Mouse (Mus musculus): Measurements from ENCODE around the gene Ptprt.

Ptprt gene

DNA sequence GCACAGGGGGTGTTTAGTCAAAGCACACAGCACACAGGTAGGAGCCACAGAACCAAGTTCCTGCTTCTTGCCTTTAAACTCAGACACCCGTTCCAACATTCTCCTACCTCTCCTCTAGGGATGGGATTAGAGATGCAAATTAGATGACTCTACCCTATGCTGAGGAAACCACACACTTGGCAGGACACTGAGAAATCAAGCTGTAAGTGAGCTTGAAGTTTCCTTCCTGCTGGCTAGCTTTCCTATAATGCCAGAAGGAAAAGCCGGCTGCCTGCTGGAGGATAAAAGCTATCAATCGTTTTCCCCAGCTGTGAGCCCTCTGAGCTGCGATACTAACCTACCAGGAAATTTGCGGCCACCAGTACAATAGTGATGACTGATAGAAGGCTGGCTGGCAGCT is 999.0 kb downstream of the Ptprt start:
- DNase-seq (ENCODE audit: low spot score), result no peak

DNA sequence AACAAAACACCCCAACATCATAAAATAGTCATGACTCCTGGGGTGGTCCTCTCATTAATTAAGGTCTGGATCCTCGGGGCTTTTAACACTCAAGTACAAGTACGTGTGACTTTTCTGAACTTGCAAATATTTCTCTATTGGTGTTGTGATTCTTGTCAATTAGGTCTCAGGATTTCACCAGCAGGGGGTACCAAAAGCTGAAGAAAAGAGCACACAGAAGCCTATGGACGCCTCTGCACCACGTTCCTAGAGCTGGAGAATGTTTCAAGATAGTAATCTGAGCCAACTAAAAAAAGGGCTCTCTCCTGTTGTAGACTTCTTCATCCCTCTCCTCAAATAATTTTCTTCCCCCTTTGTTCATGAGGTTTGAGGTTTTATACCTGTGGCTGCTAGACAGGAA is 1000.1 kb downstream of the Ptprt start:
- no peak for DNase-seq (ENCODE audit: low spot score)

DNA sequence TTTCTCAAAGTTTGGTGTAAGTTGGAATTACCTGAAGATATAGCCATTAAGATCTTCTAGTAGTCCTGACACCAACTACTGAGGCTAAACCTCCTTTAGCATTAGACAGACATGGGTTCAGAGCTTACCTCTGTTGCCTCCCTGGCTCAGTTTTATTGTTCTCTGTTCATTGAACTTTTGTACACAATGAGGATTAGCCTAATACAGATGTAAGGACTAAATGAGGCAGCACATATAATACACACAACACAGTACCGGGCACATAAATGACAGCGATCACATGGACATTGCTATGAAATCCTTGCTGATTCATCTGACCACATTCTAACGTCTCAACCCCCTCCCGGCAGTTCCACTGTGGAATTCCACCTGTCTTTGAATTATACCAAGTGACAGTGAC is 1003.9 kb downstream of the Ptprt start:
- DNase-seq (ENCODE audit: low spot score), result no peak

DNA sequence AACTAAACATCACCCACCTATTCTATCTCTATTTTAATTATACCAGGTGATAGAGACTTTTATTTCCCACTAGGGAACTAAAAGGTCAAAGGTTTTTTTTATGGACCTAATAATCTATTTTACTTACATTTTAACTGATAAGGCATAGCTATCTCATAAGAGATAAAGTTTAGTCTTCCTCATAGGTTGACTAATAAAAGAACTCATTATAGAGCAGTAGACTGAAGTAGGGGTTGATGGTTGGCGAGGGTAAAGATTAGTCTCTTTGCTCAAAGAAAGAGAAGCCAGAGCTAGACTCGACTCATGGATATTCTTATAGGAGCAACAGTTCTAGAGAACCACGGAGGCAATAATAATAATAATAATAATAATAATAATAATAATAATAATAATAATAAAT is 1004.3 kb downstream of the Ptprt start:
- DNase-seq (ENCODE audit: low spot score), result no peak

DNA sequence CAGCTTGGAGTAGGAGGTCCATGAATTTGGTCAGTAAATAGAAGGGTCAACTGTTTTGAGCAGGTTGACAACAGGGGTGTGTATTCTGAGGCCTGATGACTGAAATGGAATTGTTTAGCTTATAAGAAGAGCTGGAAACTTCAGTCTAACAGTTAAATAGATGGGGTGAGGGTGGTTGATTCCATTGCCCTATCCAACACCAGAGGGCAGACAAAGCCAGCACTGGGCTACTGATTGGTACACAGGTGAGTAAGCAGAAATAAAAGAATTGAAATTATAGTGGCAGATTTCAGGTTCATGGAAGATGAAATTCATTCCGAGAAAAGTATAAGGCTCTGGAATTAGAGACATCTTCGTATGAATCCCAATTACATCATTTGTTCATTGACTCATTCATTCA is 1020.1 kb downstream of the Ptprt start:
- DNase-seq (ENCODE audit: low spot score), result no peak

DNA sequence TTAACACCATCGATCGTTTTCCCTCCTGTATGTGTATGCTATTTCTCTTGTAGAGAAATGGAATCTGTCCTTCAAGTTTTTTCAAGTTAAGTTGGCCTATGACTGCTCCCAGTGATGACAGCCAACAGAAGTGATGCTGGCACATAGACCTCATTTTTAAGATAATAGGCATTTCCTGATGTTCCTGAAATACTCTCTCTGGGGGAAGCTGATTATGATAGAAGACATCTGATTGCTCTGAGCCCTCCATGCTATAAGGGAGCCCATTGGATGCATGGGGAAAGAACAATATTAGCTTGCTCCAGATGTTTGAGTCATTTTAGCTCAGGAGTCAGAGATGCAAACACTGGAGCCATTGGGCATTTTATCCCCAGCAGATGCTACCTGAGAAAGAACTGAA is 1026.9 kb downstream of the Ptprt start:
- DNase-seq (ENCODE audit: low spot score), result no peak

DNA sequence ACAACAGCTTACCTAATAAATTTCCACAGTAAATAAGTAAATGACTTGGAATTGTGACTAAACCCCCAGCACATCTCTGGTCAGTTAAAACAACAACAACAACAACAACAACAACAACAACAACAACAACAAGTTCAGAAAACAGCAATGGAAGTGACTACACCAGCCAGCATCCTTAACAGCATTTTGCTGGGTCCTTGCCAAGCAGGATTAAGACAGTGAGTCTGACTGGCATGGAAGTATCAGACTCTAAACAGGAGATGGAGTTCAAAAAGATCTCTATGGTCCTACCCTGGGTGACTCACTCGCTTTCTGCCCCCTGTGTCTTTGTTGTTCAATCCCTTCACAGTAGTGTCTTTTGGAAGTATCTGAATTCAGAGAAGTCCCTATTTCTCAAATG is 1035.1 kb downstream of the Ptprt start:
- no peak for DNase-seq (ENCODE audit: low spot score)

DNA sequence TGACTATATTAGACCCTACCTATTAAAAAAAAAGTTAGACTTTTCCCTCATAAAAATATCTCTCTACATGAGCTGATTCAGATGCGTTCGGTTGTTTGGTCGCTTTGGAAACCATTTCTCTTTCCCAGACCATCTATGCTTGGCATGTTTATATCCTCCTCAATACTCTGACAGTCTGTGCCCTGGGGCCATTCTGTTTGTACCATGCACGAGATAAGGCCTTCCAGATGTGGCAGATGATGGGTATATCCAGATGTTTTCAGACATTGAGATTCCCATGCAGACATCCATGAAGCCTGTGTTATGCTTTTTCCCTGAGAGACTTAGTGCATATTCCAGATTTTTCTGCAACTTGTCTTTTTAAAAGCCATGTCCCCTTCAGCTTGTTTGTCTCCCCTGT is 1052.5 kb downstream of the Ptprt start:
- no peak for DNase-seq (ENCODE audit: low spot score)

DNA sequence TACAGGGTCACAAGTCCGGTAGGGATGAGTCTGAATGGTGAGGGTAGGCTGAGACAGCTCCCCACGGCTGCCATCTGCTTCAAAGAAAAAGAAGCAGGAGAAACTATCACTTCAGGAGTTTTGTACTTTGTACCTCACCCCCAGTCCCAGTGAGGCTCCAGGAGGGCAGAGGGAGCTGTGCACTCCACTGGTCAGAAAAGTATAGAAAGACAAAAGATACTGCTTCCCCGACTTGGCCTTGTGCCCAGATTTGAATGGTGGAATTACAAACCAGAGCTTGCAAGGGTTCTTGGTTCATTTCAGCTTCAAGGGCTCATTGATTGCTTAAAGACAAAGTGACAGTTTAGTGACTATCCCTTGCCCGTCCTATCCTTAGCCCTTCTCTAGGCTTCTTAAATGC is 1053.6 kb downstream of the Ptprt start:
- DNase-seq (ENCODE audit: low spot score), result no peak

DNA sequence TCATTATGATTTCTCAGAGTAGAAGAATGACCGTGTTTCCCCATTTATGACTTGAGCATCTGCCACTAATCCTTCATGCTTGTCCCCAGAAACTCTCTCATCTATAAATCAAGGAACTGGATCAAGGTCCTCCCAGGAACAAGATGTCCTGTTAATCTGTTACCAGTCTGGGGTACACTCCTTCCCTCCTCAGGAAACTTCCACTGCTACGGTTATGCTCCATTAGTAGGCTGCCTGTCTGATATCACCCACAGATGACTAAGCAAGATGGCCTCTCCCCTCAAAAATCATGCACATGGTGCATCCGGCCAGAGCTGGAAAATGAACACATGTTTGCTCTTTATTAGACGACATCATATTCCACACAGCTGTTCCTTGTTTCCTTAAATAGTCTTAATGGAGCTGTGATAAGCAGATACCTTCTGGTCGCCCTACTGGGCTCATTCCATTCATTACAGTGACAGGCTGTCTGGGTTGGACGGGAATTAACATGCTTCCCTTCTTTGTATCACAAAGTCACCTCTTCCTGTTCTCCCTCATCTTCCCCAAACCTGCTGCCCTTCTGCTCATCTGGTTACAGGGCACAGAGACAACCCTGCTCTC is 1060.6 kb downstream of the Ptprt start:
- no peak for DNase-seq (ENCODE audit: low spot score)

DNA sequence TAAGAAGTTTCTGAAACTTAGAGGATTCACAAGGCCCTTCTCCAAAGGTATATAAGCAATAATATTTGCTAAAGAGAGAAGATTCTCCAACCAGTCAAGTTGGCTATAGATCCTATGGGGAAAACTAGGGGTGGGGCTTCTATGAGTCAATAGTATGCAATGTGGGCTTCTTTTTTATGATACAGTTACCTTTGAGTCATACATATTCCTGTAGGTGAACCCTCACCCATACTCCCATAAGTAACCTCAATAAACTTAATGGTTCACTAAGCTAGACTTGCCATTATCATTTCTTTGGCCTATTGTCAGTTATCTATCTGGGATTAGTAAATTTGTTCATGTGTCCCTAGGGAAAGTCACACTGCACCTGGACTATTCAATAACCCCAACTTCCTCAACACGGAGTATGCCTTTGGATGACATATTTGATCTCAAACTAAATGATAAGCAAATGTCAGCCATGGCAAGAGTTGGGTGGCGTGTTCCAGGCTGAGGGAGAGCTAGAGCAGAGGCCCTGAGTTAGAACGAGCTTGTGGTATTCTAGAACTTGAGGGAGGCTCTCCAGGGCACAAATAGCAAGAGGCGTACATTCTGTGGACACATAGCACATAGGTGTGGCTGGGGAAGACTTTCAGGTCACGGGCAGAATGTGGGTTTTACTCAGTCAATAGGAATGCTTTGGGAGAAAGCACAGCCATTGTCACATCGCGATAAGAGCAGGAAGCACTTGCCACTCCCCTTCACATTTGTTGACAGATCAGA is 1067.4 kb downstream of the Ptprt start:
- no peak for DNase-seq (ENCODE audit: low spot score)

DNA sequence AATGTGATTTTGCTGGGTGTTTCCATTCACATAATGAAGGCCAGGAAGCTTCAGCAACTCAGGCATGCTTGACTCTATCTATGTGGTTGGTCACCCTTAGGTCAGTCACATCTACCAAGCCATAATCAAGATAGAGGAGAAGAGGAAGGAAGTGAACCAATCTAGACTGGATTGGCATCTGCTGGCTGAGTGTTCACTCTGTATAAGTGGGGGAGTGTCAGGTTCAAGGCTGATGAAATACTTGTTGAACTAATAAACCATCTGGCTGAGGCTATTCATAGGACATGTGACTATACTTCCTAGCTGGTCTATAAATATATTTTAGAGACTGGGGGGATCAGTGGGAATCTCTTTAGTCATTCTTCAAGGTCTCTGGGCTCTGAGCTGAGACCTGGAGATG is 1086.5 kb downstream of the Ptprt start:
- DNase-seq (ENCODE audit: low spot score), result no peak

DNA sequence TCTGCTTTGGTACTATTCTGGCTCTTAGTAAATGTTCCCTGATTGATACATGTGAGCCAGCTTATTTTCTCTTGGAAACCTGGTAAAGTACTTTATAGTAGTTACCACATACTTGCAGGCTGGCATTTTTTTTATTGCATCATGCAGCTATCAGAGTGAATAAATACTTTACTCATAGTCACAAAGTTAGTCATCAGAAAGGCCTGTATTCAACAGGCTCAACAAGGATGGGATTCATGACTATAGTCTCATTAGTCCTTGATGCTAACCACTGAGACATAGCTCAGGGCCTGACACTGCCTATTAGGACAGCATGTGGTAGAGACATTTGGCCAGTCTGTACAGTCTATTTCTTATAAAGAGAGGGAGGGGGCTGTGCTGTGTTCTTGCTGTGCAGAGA is 1088.7 kb downstream of the Ptprt start:
- DNase-seq (ENCODE audit: low spot score), result no peak

DNA sequence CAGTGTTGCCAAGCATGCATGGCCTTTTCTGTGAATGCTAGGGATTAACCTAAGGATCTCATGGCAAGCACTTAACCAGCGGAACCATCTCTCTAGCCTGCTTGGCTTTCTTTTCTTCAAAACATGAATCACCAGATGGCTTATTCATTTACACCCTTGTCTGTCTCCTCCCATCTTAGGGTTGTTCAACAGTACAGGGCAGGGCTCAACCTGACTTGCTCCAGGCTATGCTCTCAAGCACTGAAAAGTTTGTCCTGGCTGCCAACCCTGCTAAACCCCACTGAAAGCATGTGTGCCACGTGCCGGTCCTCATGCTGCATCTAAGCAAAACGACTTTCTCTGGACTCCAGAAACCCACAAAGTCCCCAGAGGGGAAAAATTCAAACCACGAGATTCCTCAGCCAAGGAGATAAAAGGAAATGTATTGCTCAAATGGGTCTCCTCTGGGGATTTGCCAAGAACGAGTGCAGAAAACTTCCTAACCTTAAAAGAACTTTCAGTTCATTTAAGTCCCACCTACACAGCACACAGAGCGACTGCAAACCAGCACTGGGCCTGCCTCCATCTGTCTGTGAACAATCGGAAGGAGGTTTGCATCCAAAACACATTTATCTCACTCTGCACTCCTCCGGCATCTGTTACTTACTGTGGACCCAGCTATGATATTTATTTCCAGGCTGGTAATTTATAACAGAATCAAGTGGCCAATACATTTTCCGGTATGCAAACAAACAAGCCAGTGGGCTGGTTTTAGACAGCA is 1090.5 kb downstream of the Ptprt start:
- no peak for DNase-seq (ENCODE audit: low spot score)

DNA sequence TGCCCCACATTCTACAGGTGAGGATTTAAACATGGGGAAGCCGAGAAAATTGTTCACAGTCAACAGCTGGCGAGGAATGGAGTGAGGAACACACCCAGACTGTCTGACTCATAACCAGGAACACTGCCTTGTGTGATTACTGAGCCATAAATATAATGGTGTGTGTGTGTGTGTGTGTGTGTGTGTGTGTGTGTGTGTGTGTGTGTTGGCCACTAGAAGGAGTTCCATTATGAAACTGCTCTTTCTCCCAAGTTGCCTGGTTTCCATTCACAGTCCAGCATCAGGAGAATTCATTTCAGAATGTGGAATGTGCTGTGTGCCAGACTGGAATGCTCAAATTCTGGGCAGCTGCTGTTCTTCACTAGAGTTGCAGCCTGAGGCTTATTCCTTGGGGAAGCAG is 1099.4 kb downstream of the Ptprt start:
- peak; percentile 5 for DNase-seq (ENCODE audit: low spot score)

DNA sequence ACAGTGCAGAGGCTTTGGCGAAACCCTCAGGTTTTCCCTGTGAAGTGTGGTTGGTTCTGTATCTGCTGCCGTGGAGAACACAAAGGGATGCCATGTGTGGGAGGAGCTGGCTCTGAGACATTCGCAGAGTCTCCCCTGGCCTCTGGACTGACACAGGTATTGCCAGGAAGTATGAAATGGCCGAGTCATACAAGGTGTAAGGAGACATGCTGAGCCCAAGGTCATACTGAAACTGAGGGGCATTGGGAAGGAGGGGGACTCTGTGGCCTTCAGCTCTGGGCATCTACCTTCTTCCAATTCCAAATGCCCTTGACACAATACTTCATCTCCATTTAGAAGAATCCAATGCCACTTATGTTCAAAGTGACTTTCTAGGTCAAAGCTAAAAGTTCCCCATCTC is 1103.1 kb downstream of the Ptprt start:
- DNase-seq (ENCODE audit: low spot score), result no peak

DNA sequence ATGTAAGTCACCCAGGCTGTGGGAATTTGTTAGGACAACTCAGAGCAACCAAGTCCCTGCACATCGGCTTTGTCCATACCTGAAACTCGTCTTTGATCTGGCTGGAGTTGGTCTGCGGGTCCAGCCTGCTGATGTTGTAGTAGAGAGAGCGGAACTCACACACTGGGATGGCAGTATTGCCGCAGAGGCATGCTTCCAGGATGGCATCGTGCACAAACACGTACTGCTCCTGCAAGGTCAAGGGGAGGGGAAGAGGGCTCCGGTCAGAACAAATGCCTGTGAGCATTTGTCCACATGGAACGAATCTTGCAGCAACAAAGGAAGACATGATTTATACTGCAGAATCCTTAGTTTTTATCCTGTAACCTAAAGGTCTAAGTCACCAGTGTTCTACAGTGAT is 1107.3 kb downstream of the Ptprt start:
- DNase-seq (ENCODE audit: low spot score), result no peak

DNA sequence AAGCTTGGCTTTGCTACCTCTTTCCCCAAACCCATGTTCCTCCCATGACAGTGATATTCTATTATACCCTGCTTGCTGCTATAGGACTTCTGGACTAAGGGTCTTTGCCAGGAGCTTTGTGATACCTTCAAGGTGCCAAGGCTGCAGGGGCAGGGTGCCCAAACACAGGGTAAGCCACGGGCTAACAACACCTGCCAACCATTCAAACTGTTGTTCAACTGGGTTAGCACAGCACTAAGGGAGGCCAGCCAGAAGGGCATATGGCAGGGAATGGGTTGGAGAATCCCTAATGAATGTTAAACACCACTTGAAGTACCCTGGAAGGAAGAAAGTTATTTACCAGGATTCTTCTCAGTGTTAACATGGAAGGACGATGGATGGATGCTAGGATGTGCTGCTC is 1108.9 kb downstream of the Ptprt start:
- DNase-seq (ENCODE audit: low spot score), result no peak

DNA sequence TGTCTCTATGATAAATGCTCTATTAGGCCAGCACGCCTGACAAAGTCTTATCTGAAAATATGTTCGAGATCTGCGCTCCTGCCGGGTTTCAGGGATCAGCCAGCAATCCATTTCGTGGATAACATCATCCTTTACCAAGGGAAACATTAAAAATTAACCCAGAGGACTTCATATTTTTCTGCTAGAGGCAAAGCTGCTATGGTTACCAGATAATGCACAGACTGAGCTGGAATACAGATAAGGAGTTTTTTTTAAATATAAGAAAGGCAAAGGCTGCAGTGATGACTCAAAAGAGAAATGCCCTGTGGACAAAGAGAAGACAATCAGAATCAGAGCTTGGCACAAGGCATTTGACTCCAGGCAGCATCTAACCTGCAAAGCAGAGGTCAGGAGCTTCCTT is 1111.4 kb downstream of the Ptprt start:
- DNase-seq (ENCODE audit: low spot score), result no peak

DNA sequence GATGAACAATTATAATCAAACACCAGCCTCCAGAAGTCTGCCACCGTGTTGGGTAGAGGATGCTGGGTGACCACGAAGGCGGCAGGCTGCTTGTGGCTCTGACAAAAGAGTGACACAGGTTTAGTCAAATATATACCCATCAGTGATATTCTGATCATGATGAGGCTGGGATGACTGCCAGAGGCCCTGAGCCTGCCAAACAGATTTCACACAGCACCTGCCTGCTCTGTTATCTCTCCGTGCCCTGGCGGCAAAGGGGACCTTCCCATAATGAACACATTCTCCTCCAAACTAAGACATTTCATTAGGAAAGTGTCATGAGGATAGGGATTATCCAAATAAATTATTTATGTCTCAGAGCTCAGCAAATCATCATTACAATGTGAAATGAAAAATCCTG is 1113.6 kb downstream of the Ptprt start:
- no peak for DNase-seq (ENCODE audit: low spot score)

DNA sequence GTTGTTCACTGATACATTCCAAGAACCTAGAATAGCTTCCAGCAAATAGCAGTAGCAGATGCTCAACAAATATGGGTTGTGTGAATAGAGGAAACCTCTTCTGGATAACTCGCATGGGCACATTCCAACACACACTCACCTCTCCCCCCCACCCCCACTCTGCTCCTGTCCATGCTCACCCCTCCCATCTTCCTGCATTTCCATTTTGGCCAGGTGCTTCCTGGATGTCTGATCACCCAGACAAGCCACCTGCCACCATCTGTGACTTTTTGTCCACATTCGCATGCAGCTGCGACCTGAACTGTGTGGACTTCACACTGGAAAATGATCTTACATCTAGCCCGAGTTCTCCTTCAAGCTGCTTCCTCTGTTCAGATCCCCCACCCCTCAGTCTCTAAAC is 1115.5 kb downstream of the Ptprt start:
- DNase-seq (ENCODE audit: low spot score), result no peak

DNA sequence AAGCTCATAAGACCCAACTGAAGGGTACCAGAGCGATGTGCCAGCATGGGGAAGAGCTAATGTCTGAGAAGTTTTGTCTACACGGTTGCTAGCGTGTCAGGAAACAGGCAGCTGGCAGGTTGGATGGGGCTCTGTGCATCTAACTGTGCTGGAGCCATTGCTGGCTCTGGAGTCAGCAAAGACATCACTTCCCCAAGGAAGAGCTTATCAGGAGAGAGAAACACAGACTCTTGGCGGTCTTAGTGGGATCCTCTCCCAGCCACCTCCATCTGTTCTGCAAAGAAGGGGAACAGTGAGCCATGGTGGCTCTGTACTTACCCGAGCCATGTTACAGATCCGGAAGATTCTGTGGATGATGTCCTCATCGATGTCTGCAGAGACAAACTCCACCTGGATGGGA is 1126.8 kb downstream of the Ptprt start:
- DNase-seq (ENCODE audit: low spot score), result no peak

DNA sequence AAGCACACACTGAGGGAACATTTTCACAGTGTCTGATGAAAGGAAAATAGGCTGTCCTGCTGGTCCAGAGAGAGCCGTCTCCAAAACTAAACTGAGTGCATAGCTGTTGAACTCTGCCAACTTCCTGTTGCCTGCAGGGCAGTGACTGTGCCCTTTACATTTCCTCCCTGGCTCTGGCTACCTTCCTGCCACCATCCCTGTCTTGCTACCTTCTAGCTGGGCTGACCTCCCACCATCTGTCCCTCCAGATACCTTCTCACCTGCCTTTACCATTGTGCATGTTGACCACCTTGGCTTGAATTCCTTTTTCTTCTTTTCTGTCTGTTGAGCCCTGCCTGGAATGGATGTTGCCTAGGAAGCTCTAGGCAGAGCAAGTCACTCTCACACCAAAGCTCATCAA is 1133.8 kb downstream of the Ptprt start:
- no peak for DNase-seq (ENCODE audit: low spot score)

DNA sequence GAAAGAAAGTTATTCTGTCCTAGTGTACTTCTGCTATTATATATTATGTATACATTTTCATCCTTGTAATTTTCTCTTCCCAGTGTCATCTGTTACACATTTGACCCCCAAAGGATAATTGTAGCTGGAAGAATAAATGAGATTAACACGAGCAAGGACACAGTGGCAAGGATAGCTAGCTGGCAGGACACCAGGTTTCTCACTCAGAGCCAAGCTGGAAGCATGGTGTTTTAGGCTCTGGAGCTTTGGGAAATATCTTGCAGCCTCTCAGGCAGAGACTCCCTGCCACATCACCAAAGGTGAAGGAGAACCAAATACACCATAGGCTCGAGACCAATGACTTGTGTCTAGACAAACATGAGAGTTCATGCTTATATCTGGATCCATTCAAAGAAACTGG is 1141.3 kb downstream of the Ptprt start:
- no peak for DNase-seq (ENCODE audit: low spot score)

Measured in urinary bladder, postnatal 25 days (tissue).